Mouse (Mus musculus) CD8-positive naive resting alpha-beta T cell, adult 2 months (primary cell): ENCODE measurements at regions not wholly inside any gene's neighbourhood (a gene's known extent, or its start where the extent isn't known, plus 50 kb on each side); places are given as distances from the start of the nearest gene placed in this dataset.

Experiments
- DNase-seq, 2 experiments: peaks; one replicate each; pipeline ENCODE4 v3.0.0; 2022; ENCODE audit warnings: low read depth in 2 of 2, low spot score in 2 of 2

GRCm38 (mm10) chr9:116332485-116333118 is 157.4 kb upstream of the Tgfbr2 start:
- no peak for DNase-seq

- DNase-seq, result no peak
These were observed 156.2 kb upstream of the Tgfbr2 start for GRCm38 (mm10) chr9:116331406-116331805.

GRCm38 (mm10) chr9:116330796-116331195 is 155.6 kb upstream of the Tgfbr2 start:
- DNase-seq, result no peak

GRCm38 (mm10) chr9:116329147-116329546 is 154.0 kb upstream of the Tgfbr2 start:
- peak; percentile 49 to 63 for DNase-seq

GRCm38 (mm10) chr9:116328201-116328600 is 153.0 kb upstream of the Tgfbr2 start:
- no peak for DNase-seq

- no peak for DNase-seq
These were observed 151.9 kb upstream of the Tgfbr2 start for GRCm38 (mm10) chr9:116327080-116327479.

GRCm38 (mm10) chr9:116324971-116325370 is 149.8 kb upstream of the Tgfbr2 start:
- no peak for DNase-seq

GRCm38 (mm10) chr9:116323871-116324721 is 148.9 kb upstream of the Tgfbr2 start:
- no peak for DNase-seq

GRCm38 (mm10) chr9:116321908-116322307 is 146.7 kb upstream of the Tgfbr2 start:
- DNase-seq, result no peak

- no peak for DNase-seq
These were observed 144.3 kb upstream of the Tgfbr2 start for GRCm38 (mm10) chr9:116319421-116319820.

- DNase-seq, result no peak
These were observed 141.5 kb upstream of the Tgfbr2 start for GRCm38 (mm10) chr9:116316582-116317095.

GRCm38 (mm10) chr9:116314803-116315202 is 139.6 kb upstream of the Tgfbr2 start:
- no peak for DNase-seq

- DNase-seq, result no peak
These were observed 139.0 kb upstream of the Tgfbr2 start for GRCm38 (mm10) chr9:116313932-116314790.

GRCm38 (mm10) chr9:116311364-116311763 is 136.2 kb upstream of the Tgfbr2 start:
- DNase-seq, result no peak

- no peak for DNase-seq
These were observed 126.4 kb upstream of the Tgfbr2 start for GRCm38 (mm10) chr9:116301602-116302001.

- no peak for DNase-seq
These were observed 123.6 kb upstream of the Tgfbr2 start for GRCm38 (mm10) chr9:116298791-116299190.

GRCm38 (mm10) chr9:116296349-116296748 is 121.2 kb upstream of the Tgfbr2 start:
- no peak for DNase-seq

- peak; percentile 72 to 79 for DNase-seq
These were observed 118.9 kb upstream of the Tgfbr2 start for GRCm38 (mm10) chr9:116294073-116294472.

- DNase-seq, result no peak
These were observed 118.0 kb upstream of the Tgfbr2 start for GRCm38 (mm10) chr9:116293110-116293509.

- DNase-seq, result no peak
These were observed 116.5 kb upstream of the Tgfbr2 start for GRCm38 (mm10) chr9:116291624-116292023.

GRCm38 (mm10) chr9:116290896-116291295 is 115.7 kb upstream of the Tgfbr2 start:
- DNase-seq, result no peak
